Mouse (Mus musculus) frontal cortex, adult (tissue): ENCODE measurements at regions not wholly inside any gene's neighbourhood (a gene's known extent, or its start where the extent isn't known, plus 50 kb on each side); places are given as distances from the start of the nearest gene placed in this dataset.

Experiments used
- ATAC-seq: cut with Nextera tagmentation; 2 replicates; pipeline ENCODE4 v1.9.2; 2017; ENCODE audit warnings: mild to moderate bottlenecking, moderate library complexity, mixed read lengths; ENCODE audit not compliant: low TSS enrichment

GRCm38 (mm10) chr13:71653939-71654467 is 309.5 kb downstream of the Irx1 start:
- ATAC-seq, result no peak

GRCm38 (mm10) chr13:71653212-71653938 is 310.1 kb downstream of the Irx1 start:
- no peak for ATAC-seq

GRCm38 (mm10) chr13:71649876-71650275 is 313.6 kb downstream of the Irx1 start:
- no peak for ATAC-seq

- no peak for ATAC-seq
Measured at GRCm38 (mm10) chr13:71649031-71649430, 314.5 kb downstream of the Irx1 start.

- ATAC-seq, result no peak
Measured at GRCm38 (mm10) chr13:71631447-71631846, 332.1 kb downstream of the Irx1 start.

- ATAC-seq, result no peak
Measured at GRCm38 (mm10) chr13:71617198-71617597, 346.3 kb downstream of the Irx1 start.

GRCm38 (mm10) chr13:71612393-71613179 is 350.9 kb downstream of the Irx1 start:
- no peak for ATAC-seq

- ATAC-seq, result no peak
Measured at GRCm38 (mm10) chr13:71582486-71582885, 381.0 kb downstream of the Irx1 start.

- no peak for ATAC-seq
Measured at GRCm38 (mm10) chr13:71565895-71566294, 397.6 kb downstream of the Irx1 start.

- ATAC-seq, result no peak
Measured at GRCm38 (mm10) chr13:71565388-71565787, 398.1 kb downstream of the Irx1 start.

GRCm38 (mm10) chr13:71558477-71559215 is 404.9 kb downstream of the Irx1 start:
- no peak for ATAC-seq

- ATAC-seq, result no peak
Measured at GRCm38 (mm10) chr13:71555471-71555870, 408.1 kb downstream of the Irx1 start.

- no peak for ATAC-seq
Measured at GRCm38 (mm10) chr13:71550109-71550508, 413.4 kb downstream of the Irx1 start.

- ATAC-seq, result no peak
Measured at GRCm38 (mm10) chr13:71549206-71549831, 414.2 kb downstream of the Irx1 start.

- ATAC-seq, result no peak
Measured at GRCm38 (mm10) chr13:71538226-71538625, 425.3 kb downstream of the Irx1 start.

- no peak for ATAC-seq
Measured at GRCm38 (mm10) chr13:71532796-71533351, 430.6 kb downstream of the Irx1 start.

- ATAC-seq, result no peak
Measured at GRCm38 (mm10) chr13:71529397-71530122, 434.0 kb downstream of the Irx1 start.

GRCm38 (mm10) chr13:71517776-71518175 is 445.7 kb downstream of the Irx1 start:
- no peak for ATAC-seq

- no peak for ATAC-seq
Measured at GRCm38 (mm10) chr13:71513204-71513603, 450.3 kb downstream of the Irx1 start.

- ATAC-seq, result no peak
Measured at GRCm38 (mm10) chr13:71507956-71508401, 455.5 kb downstream of the Irx1 start.
